Mouse (Mus musculus): Measurements from ENCODE around the gene A530032D15Rik.
"Not testable (repeated sequence)": the region's sequence is repeated elsewhere in the genome, so short reads cannot be mapped to it uniquely, and the experiment has no call there.

GRCm38 (mm10) chr1:85112266-85112665 is 2.6 kb upstream of the A530032D15Rik start:
- TF ChIP-seq CTCF (conservative IDR thresholded peaks at IDR 0.05; ENCODE audit: insufficient read depth, insufficient read length, low read depth, low read length); POLR2A (IDR thresholded peaks at IDR 0.05; ENCODE audit: low read depth, low read length): not testable (repeated sequence)
